In genomic region chr3:147891682-147892081, GRCm38 (mm10) we compare ENCODE assay signal across 19 mouse cellular contexts.
"Had no signal": no experiment of that assay in that cellular context is flagged by ENCODE, and none has a peak within 500 bp of the region (broad histone marks: within the 10 kb centered on the region; RNA-seq: fewer than 3 reads in every experiment).

No protein-coding gene starts in this region.

- H3K4me3 ChIP-seq: midbrain, embryonic 10.5 days; midbrain, embryonic 13.5 days; midbrain, embryonic 15.5 days; myocyte; neural tube, embryonic 13.5 days; neural tube, embryonic 15.5 days; stomach, embryonic 15.5 days had no signal

- H3K27me3 ChIP-seq: midbrain, embryonic 13.5 days; midbrain, embryonic 15.5 days; neural tube, embryonic 13.5 days; neural tube, embryonic 15.5 days; stomach, embryonic 15.5 days had no signal

- H3K4me2 ChIP-seq: midbrain, embryonic 13.5 days; midbrain, embryonic 15.5 days; neural tube, embryonic 13.5 days; neural tube, embryonic 15.5 days; stomach, embryonic 15.5 days had no signal

- H3K4me1 ChIP-seq: midbrain, embryonic 10.5 days; midbrain, embryonic 13.5 days; midbrain, embryonic 15.5 days; neural tube, embryonic 13.5 days; neural tube, embryonic 15.5 days; stomach, embryonic 15.5 days had no signal

- H3K9ac ChIP-seq: liver, embryonic 14.5 days; midbrain, embryonic 13.5 days; midbrain, embryonic 15.5 days; neural tube, embryonic 13.5 days; neural tube, embryonic 15.5 days; stomach, embryonic 15.5 days had no signal

- H3K27ac ChIP-seq: liver, embryonic 14.5 days; midbrain, embryonic 10.5 days; midbrain, embryonic 13.5 days; midbrain, embryonic 15.5 days; neural tube, embryonic 13.5 days; neural tube, embryonic 15.5 days; stomach, embryonic 15.5 days; stomach, postnatal 0 days had no signal

- DNase-seq: lung, adult 2 months; lung, postnatal 14 days; lung, postnatal 4 days; retina, postnatal 1 day; right cerebral cortex, adult 18-20 months; right cerebral cortex, postnatal 25 days; thymus, adult 2 months; thymus, postnatal 25 days; thymus, postnatal 4 days had no signal

- ATAC-seq: lung, postnatal 0 days; midbrain, embryonic 13.5 days; midbrain, embryonic 15.5 days had no signal

- H3K36me3 ChIP-seq: midbrain, embryonic 10.5 days; midbrain, embryonic 13.5 days; midbrain, embryonic 15.5 days; neural tube, embryonic 13.5 days; neural tube, embryonic 15.5 days; stomach, embryonic 15.5 days had no signal

- H3K9me3 ChIP-seq: midbrain, embryonic 10.5 days; midbrain, embryonic 13.5 days; midbrain, embryonic 15.5 days; neural tube, embryonic 13.5 days; neural tube, embryonic 15.5 days; stomach, embryonic 15.5 days had no signal
